13 mouse cellular contexts compared by ENCODE assay signal in the genomic region with DNA sequence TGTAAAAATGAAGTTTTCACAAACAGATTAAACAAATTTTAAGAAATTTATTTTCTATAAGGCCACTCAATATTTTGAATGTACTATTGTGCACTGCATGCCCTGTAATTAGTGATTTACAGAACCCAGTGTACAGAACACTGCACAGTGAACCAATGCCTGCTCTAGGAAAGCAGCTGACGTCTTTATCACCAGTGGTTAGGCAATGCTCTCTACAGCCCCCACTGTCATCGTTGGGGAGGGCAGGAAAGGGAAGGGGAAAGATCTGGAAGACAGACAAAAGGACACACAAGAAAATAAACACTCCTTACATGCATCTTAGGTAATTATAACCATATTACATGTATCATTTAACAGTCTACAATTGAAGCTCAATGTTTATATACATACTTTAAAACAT.
A peak's percentile ranks its signal among the peaks of the same experiment; 100 is the strongest.
DNase-seq lines count a peak whose midpoint lies in the region; ATAC-seq and TF ChIP-seq lines count a peak whose summit lies in the region.
"Had no signal": no experiment of that assay in that cellular context is flagged by ENCODE, and none has a peak within 500 bp of the region (broad histone marks: within the 10 kb centered on the region; RNA-seq: fewer than 3 reads in every experiment).

No protein-coding gene starts in this region.

- no peak overlapping the region for H3K4me2 ChIP-seq in liver, postnatal 0 days (ENCODE audit: low read depth, low read length)
- H3K4me2 ChIP-seq: liver, embryonic 13.5 days had no signal

- intact Hi-C loops in gastrocnemius, adult 2 months (cut with DNase I) = no loop called here

- no peak for TF ChIP-seq CTCF in gastrocnemius, adult 2 months (IDR thresholded peaks at IDR 0.05)
- no peak for TF ChIP-seq CTCF in liver, postnatal 0 days (IDR thresholded peaks at IDR 0.05; ENCODE audit: low read depth)

- no peak overlapping the region for H3K4me3 ChIP-seq in gastrocnemius, adult 2 months
- no peak overlapping the region for H3K4me3 ChIP-seq in liver, postnatal 0 days (ENCODE audit: low read depth, low read length)
- H3K4me3 ChIP-seq: erythroblast, embryonic 14.5 days; liver, embryonic 13.5 days had no signal

- no peaks in the 10 kb centered on the region for H3K27me3 ChIP-seq in liver, postnatal 0 days (ENCODE audit: insufficient read depth, low read length)
- H3K27me3 ChIP-seq: liver, embryonic 13.5 days had no signal

- no peaks in the 10 kb centered on the region for H3K9me3 ChIP-seq in liver, postnatal 0 days (ENCODE audit: low read length)
- H3K9me3 ChIP-seq: liver, embryonic 13.5 days had no signal

- no peak for DNase-seq in gastrocnemius, adult 2 months
- DNase-seq in gastrocnemius, adult 8-10 months (ENCODE audit: low spot score in 2 of 2) = no peak
- DNase-seq in kidney, adult 11 months = peak; percentile 33
- no peak for DNase-seq in kidney, adult 18-20 months
- DNase-seq in liver, postnatal 0 days = no peak
- DNase-seq in neural tube, embryonic 10.5 days (ENCODE audit: extremely low spot score, low spot score) = no peak
- DNase-seq in cerebellum, adult 18-20 months = no peak
- DNase-seq: cerebellum, postnatal 14 days; left cerebral cortex, postnatal 4 days; liver, embryonic 13.5 days had no signal

- peak; percentile 26; the same call in 1 of the 2 replicates for TF ChIP-seq EP300 in liver, postnatal 0 days (IDR thresholded peaks at IDR 0.05; ENCODE audit: low read depth)

- 8% methylated on average over 2 of the region's 2 CpGs for WGBS in liver, postnatal 0 days (ENCODE audit: insufficient replicate concordance)

- ATAC-seq in common myeloid progenitor, adult 5-6 weeks (replicated peaks; ENCODE audit: low read depth, poor library complexity, severe bottlenecking) = peak; percentile 52; the same call in 1 of the 2 replicates
- ATAC-seq in liver, postnatal 0 days = peak; percentile 61; the same call in 1 of the 2 replicates
- ATAC-seq: forebrain, embryonic 14.5 days had no signal

- H3K9ac ChIP-seq in liver, postnatal 0 days (replicated peaks) = no peak overlapping the region
- H3K9ac ChIP-seq: liver, embryonic 13.5 days had no signal

- H3K36me3 ChIP-seq in liver, postnatal 0 days (replicated peaks; ENCODE audit: insufficient read depth, low read length) = no peaks in the 10 kb centered on the region
- H3K36me3 ChIP-seq: liver, embryonic 13.5 days had no signal

- peaks cover 9% of the 10 kb centered on the region; the same call in 1 of the 2 replicates for H3K4me1 ChIP-seq in liver, postnatal 0 days (ENCODE audit: insufficient read depth)

- peak overlapping the region; percentile 58 for H3K27ac ChIP-seq in gastrocnemius, adult 2 months
- H3K27ac ChIP-seq in liver, postnatal 0 days (ENCODE audit: low read depth) = no peak overlapping the region
- H3K27ac ChIP-seq: liver, embryonic 13.5 days had no signal
